Mouse (Mus musculus) urinary bladder, postnatal 36 days (tissue): ENCODE measurements around the gene Zfp57.
A peak's percentile ranks its signal among the peaks of the same experiment; 100 is the strongest.

ENCODE experiments used
- DNase-seq, 2 experiments: peaks; one replicate each; pipeline ENCODE4 v3.0.0; 2022; ENCODE audit warnings: low spot score in 2 of 2, mixed read lengths in 1 of 2

Gene Zfp57

GRCm38 (mm10) chr17:37045611-37046311, 44.8 kb downstream of the Zfp57 start, which contains the start of gene Gabbr1:
Gabbr1 (plus strand) TSS chr17:37045966.
- DNase-seq = peak; percentile 62 to 78

DNA sequence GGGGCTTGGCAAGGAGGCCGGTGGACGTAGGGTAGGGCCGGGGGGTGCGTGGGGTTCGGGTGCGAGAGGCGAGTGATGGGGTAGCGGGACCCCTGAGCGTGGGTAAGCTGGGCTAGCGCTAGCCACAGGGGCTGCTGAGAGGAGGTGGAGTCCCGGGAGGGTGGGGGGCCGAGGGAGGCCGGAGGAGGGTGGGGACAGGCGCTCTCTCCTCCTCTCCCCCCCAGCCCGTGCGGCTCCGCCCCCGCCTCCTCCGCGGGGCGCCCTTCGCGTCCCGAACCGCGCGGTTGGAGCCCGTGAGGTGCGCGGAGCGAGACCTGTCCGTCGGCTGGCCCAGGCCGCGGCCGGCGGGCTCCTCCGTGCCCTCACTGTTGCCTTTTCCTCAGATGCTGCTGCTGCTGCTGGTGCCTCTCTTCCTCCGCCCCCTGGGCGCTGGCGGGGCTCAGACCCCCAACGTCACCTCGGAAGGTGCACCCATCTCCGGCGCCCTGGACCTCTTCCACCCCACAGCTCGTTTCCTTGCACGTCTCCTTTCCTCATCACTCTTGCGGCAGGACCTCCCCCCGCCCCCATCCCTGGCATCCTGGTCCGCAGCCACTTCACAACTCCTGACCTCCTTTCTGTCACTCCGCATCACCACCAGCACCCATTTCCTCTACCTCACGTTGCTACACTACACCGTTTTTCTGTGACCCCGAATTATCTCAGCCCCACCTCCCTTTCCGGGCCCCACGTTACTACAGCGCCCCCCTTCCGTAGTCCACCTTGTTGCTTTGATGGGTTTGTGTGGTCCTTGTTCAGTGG, 45.5 kb downstream of the Zfp57 start:
- peak in 1 of 2 experiments; percentile 49 for DNase-seq

GRCm38 (mm10) chr17:37047332-37047976, 46.5 kb downstream of the Zfp57 start:
- DNase-seq = no peak

DNA sequence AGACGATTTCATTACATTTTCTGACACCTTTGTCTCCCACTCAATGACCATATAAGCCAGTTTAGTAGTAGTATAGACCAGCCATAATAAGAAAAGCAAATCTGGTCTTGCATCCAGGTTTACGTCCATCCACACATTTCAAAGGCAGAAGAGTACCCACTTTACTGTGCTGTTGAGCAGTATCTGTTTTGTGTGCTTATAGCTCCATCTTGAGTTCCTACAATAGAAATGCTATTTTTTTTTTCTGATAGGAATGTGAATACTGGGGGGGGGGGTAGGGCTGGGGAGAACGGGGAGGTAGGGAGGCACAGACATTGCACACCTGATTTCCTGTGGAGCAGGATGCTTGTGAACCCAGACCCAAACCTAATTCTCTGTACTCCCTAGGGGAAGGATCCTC, 47.0 kb downstream of the Zfp57 start:
- no peak for DNase-seq

DNA sequence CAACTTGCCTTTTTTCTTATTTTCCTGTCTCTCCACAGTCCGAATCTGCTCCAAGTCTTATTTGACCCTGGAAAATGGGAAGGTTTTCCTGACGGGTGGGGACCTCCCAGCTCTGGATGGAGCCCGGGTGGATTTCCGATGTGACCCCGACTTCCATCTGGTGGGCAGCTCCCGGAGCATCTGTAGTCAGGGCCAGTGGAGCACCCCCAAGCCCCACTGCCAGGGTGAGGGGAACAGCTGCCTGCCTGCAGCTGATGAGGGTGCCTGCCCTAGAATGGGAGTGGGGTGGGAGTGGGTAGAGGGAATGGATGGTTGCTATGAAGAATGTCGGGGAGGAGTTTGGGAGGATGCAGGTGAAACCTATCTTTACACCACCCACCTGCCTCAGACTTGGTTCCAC, 47.4 kb downstream of the Zfp57 start:
- DNase-seq = no peak

GRCm38 (mm10) chr17:37049570-37050310, 48.8 kb downstream of the Zfp57 start:
- peak; percentile 57 for DNase-seq

DNA sequence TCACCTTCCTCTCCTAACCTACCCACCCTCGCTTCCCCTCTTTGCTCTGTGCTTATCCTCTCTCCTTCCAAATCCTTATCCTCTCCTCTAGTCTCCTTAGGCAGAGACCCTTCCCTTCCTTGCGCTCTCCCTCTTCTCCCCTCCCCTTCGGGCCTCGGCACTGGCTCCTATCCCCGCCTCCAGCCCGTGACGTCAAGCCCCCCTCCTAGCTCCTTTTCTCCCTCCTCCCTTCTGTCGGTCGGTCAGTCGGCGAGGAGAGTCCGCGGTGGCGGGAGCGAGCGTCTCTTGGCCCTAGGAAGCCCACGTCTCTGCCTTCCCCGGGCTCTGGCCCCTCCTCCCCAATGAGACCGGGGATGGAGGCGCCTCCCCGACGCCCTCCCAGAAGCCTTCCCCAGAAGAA, 49.4 kb downstream of the Zfp57 start:
- DNase-seq = peak; percentile 75 to 79

GRCm38 (mm10) chr17:37050876-37051275, 49.9 kb downstream of the Zfp57 start:
- no peak for DNase-seq

GRCm38 (mm10) chr17:37051745-37052144, 50.8 kb downstream of the Zfp57 start:
- DNase-seq = no peak

DNA sequence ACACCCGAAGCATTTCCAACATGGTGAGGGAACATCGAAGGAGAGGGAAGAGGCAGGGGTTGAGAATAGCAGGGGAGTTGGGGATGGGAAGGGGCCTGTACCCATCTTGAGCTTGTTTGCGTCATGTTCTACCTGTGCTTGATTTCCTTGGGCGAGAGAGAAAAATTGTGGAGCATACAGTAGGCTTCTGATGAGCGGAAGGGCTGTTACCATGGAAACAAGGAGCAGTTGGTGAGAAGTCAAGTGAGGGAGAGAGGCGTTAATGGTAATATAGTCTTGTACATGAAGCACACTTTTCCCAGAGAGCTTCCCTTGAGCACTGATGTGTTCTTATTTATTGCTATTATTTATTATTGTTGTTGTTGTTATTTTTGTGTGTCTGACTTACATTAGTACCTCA, 56.0 kb downstream of the Zfp57 start:
- DNase-seq = no peak
